Comparison of ENCODE assay signal across 17 mouse cellular contexts in the genomic region with DNA sequence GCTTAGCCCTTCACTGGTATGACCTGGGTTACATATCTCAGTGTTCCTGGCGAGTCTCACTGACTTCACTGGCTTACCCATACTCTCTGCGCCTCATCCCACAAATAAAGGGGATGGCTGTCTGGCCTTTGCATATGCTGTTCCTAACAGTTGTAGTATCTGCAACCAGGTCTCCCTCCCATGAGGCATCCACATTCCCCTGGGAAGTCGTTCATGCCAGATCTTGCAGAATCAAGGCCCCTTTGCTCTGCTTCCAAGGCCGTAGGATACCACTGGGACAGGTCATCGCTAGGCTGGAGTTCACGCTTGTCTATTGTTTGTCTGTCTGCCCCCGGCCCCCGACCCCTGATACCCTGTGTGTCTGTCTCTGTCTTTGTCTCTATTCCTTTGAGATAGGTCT.
DNase-seq lines count a peak whose midpoint lies in the region; ATAC-seq and TF ChIP-seq lines count a peak whose summit lies in the region.
"Had no signal": no experiment of that assay in that cellular context is flagged by ENCODE, and none has a peak within 500 bp of the region (broad histone marks: within the 10 kb centered on the region; RNA-seq: fewer than 3 reads in every experiment).

No protein-coding gene starts in this region.

- no peak overlapping the region for H3K9ac ChIP-seq in hindbrain, postnatal 0 days (replicated peaks; ENCODE audit: low read length)
- H3K9ac ChIP-seq in midbrain, embryonic 13.5 days (replicated peaks) = no peak overlapping the region
- H3K9ac ChIP-seq in midbrain, embryonic 16.5 days (ENCODE audit: low read depth, low read length) = no peak overlapping the region
- no peak overlapping the region for H3K9ac ChIP-seq in heart, embryonic 11.5 days (ENCODE audit: low read depth, low read length)
- H3K9ac ChIP-seq: embryonic facial prominence, embryonic 12.5 days; hindbrain, embryonic 15.5 days had no signal

- ATAC-seq in hindbrain, postnatal 0 days = no peak
- 0 out of 2 replicates have a peak, but pooled peaks have one; percentile 19 for ATAC-seq in midbrain, embryonic 13.5 days
- ATAC-seq in midbrain, embryonic 16.5 days = no peak
- ATAC-seq in heart, embryonic 11.5 days (replicated peaks; ENCODE audit: insufficient number of reproducible peaks, low FRiP score, low TSS enrichment) = no peak
- ATAC-seq: inflammation-experienced regulatory T-cells, adult 6 months; intestine, postnatal 0 days had no signal

- H3K27me3 ChIP-seq in hindbrain, embryonic 10.5 days (ENCODE audit: insufficient read depth, poor library complexity, severe bottlenecking) = no peaks in the 10 kb centered on the region
- H3K27me3 ChIP-seq in hindbrain, postnatal 0 days (ENCODE audit: insufficient read depth, low read length) = no peaks in the 10 kb centered on the region
- no peaks in the 10 kb centered on the region for H3K27me3 ChIP-seq in midbrain, embryonic 13.5 days
- H3K27me3 ChIP-seq in midbrain, embryonic 16.5 days (ENCODE audit: control insufficient read depth, insufficient read depth, low read depth, low read length) = no peaks in the 10 kb centered on the region
- no peaks in the 10 kb centered on the region for H3K27me3 ChIP-seq in heart, embryonic 11.5 days (ENCODE audit: control insufficient read depth, insufficient read depth, low read length)
- H3K27me3 ChIP-seq: embryonic facial prominence, embryonic 12.5 days; hindbrain, embryonic 15.5 days had no signal

- H3K4me3 ChIP-seq in hindbrain, embryonic 10.5 days = no peak overlapping the region
- H3K4me3 ChIP-seq in hindbrain, postnatal 0 days (ENCODE audit: low read length) = no peak overlapping the region
- no peak overlapping the region for H3K4me3 ChIP-seq in midbrain, embryonic 13.5 days (replicated peaks)
- H3K4me3 ChIP-seq in midbrain, embryonic 16.5 days (ENCODE audit: low read depth, low read length) = no peak overlapping the region
- H3K4me3 ChIP-seq in heart, embryonic 11.5 days (ENCODE audit: low read depth, low read length) = no peak overlapping the region
- H3K4me3 ChIP-seq: embryonic facial prominence, embryonic 12.5 days; hindbrain, embryonic 15.5 days had no signal

- peak; percentile 54 for DNase-seq in adrenal gland, postnatal 10 days
- no peak for DNase-seq in adrenal gland, adult 8-10 months
- DNase-seq in hindbrain, embryonic 10.5 days (ENCODE audit: low spot score) = no peak
- no peak for DNase-seq in hindbrain, postnatal 0 days (ENCODE audit: low spot score)
- DNase-seq: cerebellum, adult 2 months; cerebellum, postnatal 10 days; gastrocnemius, postnatal 36 days; heart, adult 11 months; heart, postnatal 10 days; heart, postnatal 4 days had no signal

- peaks cover 45% of the 10 kb centered on the region for H3K4me1 ChIP-seq in hindbrain, embryonic 10.5 days (replicated peaks)
- H3K4me1 ChIP-seq in hindbrain, postnatal 0 days (ENCODE audit: insufficient read depth, low read length) = peaks cover 17% of the 10 kb centered on the region; the same call in 1 of the 2 replicates
- H3K4me1 ChIP-seq in midbrain, embryonic 13.5 days (replicated peaks) = peaks cover 28% of the 10 kb centered on the region
- peaks cover 14% of the 10 kb centered on the region; the same call in 1 of the 2 replicates for H3K4me1 ChIP-seq in midbrain, embryonic 16.5 days (ENCODE audit: control insufficient read depth, insufficient read depth, low read length)
- H3K4me1 ChIP-seq in heart, embryonic 11.5 days (ENCODE audit: control insufficient read depth, insufficient read depth, low read length) = peaks cover 5% of the 10 kb centered on the region; the same call in 1 of the 2 replicates

- WGBS in hindbrain, embryonic 10.5 days = 55% methylated on average over 8 of the region's 8 CpGs
- WGBS in hindbrain, postnatal 0 days = 54% methylated on average over 8 of the region's 8 CpGs
- WGBS in midbrain, embryonic 13.5 days = 58% methylated on average over 8 of the region's 8 CpGs
- WGBS in midbrain, embryonic 16.5 days = 69% methylated on average over 8 of the region's 8 CpGs
- WGBS in heart, embryonic 11.5 days (ENCODE audit: insufficient replicate concordance) = 79% methylated on average over 8 of the region's 8 CpGs

- H3K36me3 ChIP-seq in hindbrain, embryonic 10.5 days = no peaks in the 10 kb centered on the region
- H3K36me3 ChIP-seq in hindbrain, postnatal 0 days (ENCODE audit: insufficient read depth, low read length) = no peaks in the 10 kb centered on the region
- no peaks in the 10 kb centered on the region for H3K36me3 ChIP-seq in midbrain, embryonic 13.5 days
- H3K36me3 ChIP-seq in midbrain, embryonic 16.5 days (ENCODE audit: control insufficient read depth, insufficient read depth, low read length) = no peaks in the 10 kb centered on the region
- H3K36me3 ChIP-seq in heart, embryonic 11.5 days (ENCODE audit: control insufficient read depth, insufficient read depth, low read length) = no peaks in the 10 kb centered on the region
- H3K36me3 ChIP-seq: embryonic facial prominence, embryonic 12.5 days; hindbrain, embryonic 15.5 days had no signal

- H3K27ac ChIP-seq in hindbrain, embryonic 10.5 days = peak overlapping the region; percentile 29; the same call in 1 of the 2 replicates
- no peak overlapping the region for H3K27ac ChIP-seq in hindbrain, postnatal 0 days
- H3K27ac ChIP-seq in midbrain, embryonic 13.5 days = peak overlapping the region; percentile 0; the same call in 1 of the 2 replicates
- H3K27ac ChIP-seq in midbrain, embryonic 16.5 days (ENCODE audit: low read length) = no peak overlapping the region
- H3K27ac ChIP-seq in heart, embryonic 11.5 days (ENCODE audit: low read depth, low read length) = no peak overlapping the region
- H3K27ac ChIP-seq: hindbrain, embryonic 15.5 days had no signal

- TF ChIP-seq CTCF in hindbrain, postnatal 0 days (IDR thresholded peaks at IDR 0.05; ENCODE audit: low read depth) = no peak

- no peak overlapping the region for H3K4me2 ChIP-seq in hindbrain, postnatal 0 days (ENCODE audit: low read depth, low read length)
- no peak overlapping the region for H3K4me2 ChIP-seq in midbrain, embryonic 13.5 days (replicated peaks)
- H3K4me2 ChIP-seq in midbrain, embryonic 16.5 days (ENCODE audit: low read length) = no peak overlapping the region
- H3K4me2 ChIP-seq in heart, embryonic 11.5 days = no peak overlapping the region
- H3K4me2 ChIP-seq: embryonic facial prominence, embryonic 12.5 days; hindbrain, embryonic 15.5 days had no signal

- no peaks in the 10 kb centered on the region for H3K9me3 ChIP-seq in hindbrain, embryonic 10.5 days
- H3K9me3 ChIP-seq in hindbrain, postnatal 0 days (ENCODE audit: low read length) = no peaks in the 10 kb centered on the region
- H3K9me3 ChIP-seq in midbrain, embryonic 13.5 days = no peaks in the 10 kb centered on the region
- no peaks in the 10 kb centered on the region for H3K9me3 ChIP-seq in midbrain, embryonic 16.5 days (replicated peaks; ENCODE audit: control insufficient read depth, low read length, poor library complexity, severe bottlenecking)
- no peaks in the 10 kb centered on the region for H3K9me3 ChIP-seq in heart, embryonic 11.5 days (replicated peaks; ENCODE audit: control insufficient read depth, low read length)
- H3K9me3 ChIP-seq: embryonic facial prominence, embryonic 12.5 days; hindbrain, embryonic 15.5 days had no signal

Comparison
In these comparisons a context has a peak if more than half of its experiments do, and no peak if none do; other contexts are left out.
1. H3K27ac ChIP-seq: peak in hindbrain, embryonic 10.5 days (single experiment) and midbrain, embryonic 13.5 days (single experiment); none in hindbrain, postnatal 0 days (single experiment), midbrain, embryonic 16.5 days (single experiment) and heart, embryonic 11.5 days (single experiment).